8 mouse cellular contexts compared by ENCODE assay signal in the genomic region with DNA sequence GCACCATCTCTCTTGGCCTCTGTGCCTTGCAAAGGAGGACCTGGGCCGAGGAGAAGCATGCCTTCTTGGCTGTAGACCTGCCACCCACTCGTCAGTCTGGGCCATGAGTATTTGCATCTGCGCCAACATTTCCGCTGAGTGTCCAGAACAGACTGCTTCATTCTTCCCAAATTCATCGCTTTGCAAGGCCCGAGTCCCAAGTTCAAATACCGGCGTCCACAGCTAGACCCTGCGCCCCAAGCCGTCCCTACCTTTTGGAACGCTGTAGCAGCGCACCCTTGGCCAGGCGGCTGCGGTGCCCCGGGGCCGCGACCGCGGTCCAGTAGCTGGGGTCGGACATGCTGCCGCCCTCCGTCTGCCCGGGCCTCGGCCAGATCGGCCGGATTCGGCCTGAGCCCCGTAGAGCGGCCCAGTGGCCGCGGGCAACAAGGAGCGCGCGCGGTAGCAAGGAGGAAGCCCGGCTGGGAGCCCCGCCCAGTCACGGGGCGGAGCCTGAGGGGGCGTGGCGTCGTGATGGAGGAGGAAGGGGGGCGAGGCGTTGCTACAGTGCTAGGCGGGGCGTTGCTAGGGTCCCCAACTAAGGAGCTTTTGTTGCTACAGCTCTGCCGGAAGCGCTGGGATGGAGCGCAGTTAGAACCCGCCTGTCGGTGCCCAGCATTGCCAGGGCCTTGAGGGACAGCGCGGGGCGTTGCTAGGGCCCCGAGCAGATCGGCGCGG. TPM values are rescaled to one million over a fixed set of nuclear protein-coding genes. Genes with fewer than 3 reads are reported as not detected.
DNase-seq lines count a peak whose midpoint lies in the region; ATAC-seq and TF ChIP-seq lines count a peak whose summit lies in the region.

No protein-coding gene starts in this region.

- TF ChIP-seq CTCF in MEL (IDR thresholded peaks at IDR 0.05 in 2 of 3, conservative IDR thresholded peaks at IDR 0.05 in 1 of 3; ENCODE audit: control insufficient read depth in 1 of 3, insufficient read depth in 1 of 3, low read depth in 2 of 3, low read length in 3 of 3, poor library complexity in 1 of 3, severe bottlenecking in 1 of 3) = no peak
- no peak for TF ChIP-seq CTCF in cerebellum, adult 2 months (IDR thresholded peaks at IDR 0.05; ENCODE audit: borderline replicate concordance, insufficient read depth, low read depth, low read length)
- TF ChIP-seq CTCF in lung, postnatal 0 days (IDR thresholded peaks at IDR 0.05) = no peak

- peak; percentile 97 for DNase-seq in MEL (ENCODE audit: low read depth, low spot score)
- peak; percentile 84 to 89 for DNase-seq in cerebellum, adult 2 months
- DNase-seq in forelimb bud, embryonic 11.5 days (ENCODE audit: low read depth, low spot score) = peak; percentile 96
- peak; percentile 98 for DNase-seq in hindbrain, embryonic 10.5 days (ENCODE audit: low spot score)
- peak; percentile 98 for DNase-seq in layer of hippocampus, adult 9-11 months
- peak; percentile 98 for DNase-seq in lung, postnatal 0 days (ENCODE audit: low spot score)
- DNase-seq in ovary, postnatal 14 days (ENCODE audit: low spot score) = peak; percentile 99
- DNase-seq in thymus, postnatal 14 days = peak; percentile 100

- peaks cover 0 to 12% of the 10 kb centered on the region in 2 experiments; a peak in 3 of 4 replicates for H3K4me1 ChIP-seq in MEL (ENCODE audit: control insufficient read depth in 1 of 2, insufficient read depth in 2 of 2, low read length in 2 of 2)
- H3K4me1 ChIP-seq in cerebellum, adult 2 months (ENCODE audit: control insufficient read depth, insufficient read depth, low read length) = peaks cover 22% of the 10 kb centered on the region
- H3K4me1 ChIP-seq in hindbrain, embryonic 10.5 days (replicated peaks) = peaks cover 87% of the 10 kb centered on the region
- H3K4me1 ChIP-seq in lung, postnatal 0 days (ENCODE audit: insufficient read depth, low read depth, low read length) = peaks cover 25% of the 10 kb centered on the region

- H3K9ac ChIP-seq in MEL (ENCODE audit: control insufficient read depth, low read depth, low read length, poor library complexity, severe bottlenecking) = peak overlapping the region; percentile 92
- H3K9ac ChIP-seq in lung, postnatal 0 days (replicated peaks; ENCODE audit: low read depth) = peak overlapping the region; percentile 79

- TF ChIP-seq POLR2A in MEL (IDR thresholded peaks at IDR 0.05; ENCODE audit: control insufficient read depth in 1 of 2, insufficient read depth in 1 of 2, low read depth in 1 of 2, low read length in 2 of 2, poor library complexity in 1 of 2) = peak; percentile 84 to 90
- peak; percentile 13; the same call in 1 of the 2 replicates for TF ChIP-seq POLR2A in cerebellum, adult 2 months (IDR thresholded peaks at IDR 0.05; ENCODE audit: borderline replicate concordance, insufficient read depth, low read length)

- H3K27ac ChIP-seq in MEL (ENCODE audit: control insufficient read depth, low read depth, low read length) = peak overlapping the region; percentile 33
- H3K27ac ChIP-seq in cerebellum, adult 2 months (ENCODE audit: insufficient read depth, low read length) = no peak overlapping the region
- H3K27ac ChIP-seq in hindbrain, embryonic 10.5 days = peak overlapping the region; percentile 95
- H3K27ac ChIP-seq in lung, postnatal 0 days (ENCODE audit: low read length) = peak overlapping the region; percentile 64

- ATAC-seq in lung, postnatal 0 days = peak; percentile 80

- H3K27me3 ChIP-seq in MEL (ENCODE audit: control insufficient read depth in 1 of 2, insufficient read depth in 2 of 2, low read length in 2 of 2) = no peaks in the 10 kb centered on the region
- no peaks in the 10 kb centered on the region for H3K27me3 ChIP-seq in cerebellum, adult 2 months (ENCODE audit: control insufficient read depth, insufficient read depth, low read length)
- H3K27me3 ChIP-seq in hindbrain, embryonic 10.5 days (ENCODE audit: insufficient read depth, poor library complexity, severe bottlenecking) = peaks cover 75% of the 10 kb centered on the region
- no peaks in the 10 kb centered on the region for H3K27me3 ChIP-seq in lung, postnatal 0 days (replicated peaks; ENCODE audit: insufficient read depth, low read length)

- H3K9me3 ChIP-seq in MEL (replicated peaks; ENCODE audit: insufficient read depth, low read length) = no peaks in the 10 kb centered on the region
- no peaks in the 10 kb centered on the region for H3K9me3 ChIP-seq in hindbrain, embryonic 10.5 days
- no peaks in the 10 kb centered on the region for H3K9me3 ChIP-seq in lung, postnatal 0 days (ENCODE audit: low read length)

- 2% methylated on average over 58 of the region's 58 CpGs for WGBS in cerebellum, adult 2 months
- 5% methylated on average over 58 of the region's 58 CpGs for WGBS in hindbrain, embryonic 10.5 days
- 2% methylated on average over 58 of the region's 58 CpGs for WGBS in lung, postnatal 0 days

- TF ChIP-seq RAD21 in MEL (IDR thresholded peaks at IDR 0.05; ENCODE audit: low read depth, low read length) = no peak

- no peak for TF ChIP-seq EP300 in MEL (IDR thresholded peaks at IDR 0.05; ENCODE audit: low read depth in 1 of 2, low read length in 2 of 2)
- no peak for TF ChIP-seq EP300 in lung, postnatal 0 days (IDR thresholded peaks at IDR 0.05)

- H3K79me2 ChIP-seq in MEL (ENCODE audit: control insufficient read depth, insufficient read depth, low read length, poor library complexity) = peaks cover 17% of the 10 kb centered on the region

- H3K36me3 ChIP-seq in MEL (ENCODE audit: control insufficient read depth in 1 of 2, insufficient read depth in 2 of 2, low read length in 2 of 2) = no peaks in the 10 kb centered on the region; a peak in 1 of 4 replicates
- peaks cover 27% of the 10 kb centered on the region for H3K36me3 ChIP-seq in hindbrain, embryonic 10.5 days
- H3K36me3 ChIP-seq in lung, postnatal 0 days (ENCODE audit: insufficient read depth, low read length) = no peaks in the 10 kb centered on the region; the same call in 1 of the 2 replicates

- peak overlapping the region; percentile 89 for H3K4me2 ChIP-seq in lung, postnatal 0 days (replicated peaks; ENCODE audit: low read depth, low read length)

- H3K4me3 ChIP-seq in MEL (ENCODE audit: control insufficient read depth in 1 of 2, insufficient read depth in 1 of 2, low read depth in 2 of 2, low read length in 2 of 2) = peak overlapping the region; percentile 83 to 94
- peak overlapping the region; percentile 28 for H3K4me3 ChIP-seq in cerebellum, adult 2 months (replicated peaks; ENCODE audit: insufficient read depth, low read depth, low read length)
- peak overlapping the region; percentile 74 for H3K4me3 ChIP-seq in hindbrain, embryonic 10.5 days
- H3K4me3 ChIP-seq in lung, postnatal 0 days (ENCODE audit: low read depth, low read length) = peak overlapping the region; percentile 60

TF ChIP-seq in MEL, 35 proteins besides CTCF, POLR2A, EP300 and RAD21 (continues in another document):
- TF ChIP-seq POLR2AphosphoS2 (IDR thresholded peaks at IDR 0.05; ENCODE audit: low read length) (peak; percentile 60; the same call in 1 of the 2 replicates), UBTF (IDR thresholded peaks at IDR 0.05; ENCODE audit: borderline replicate concordance, insufficient read depth, low read depth, low read length) (no peak), MAX (IDR thresholded peaks at IDR 0.05; ENCODE audit: low read length) (peak; percentile 48; the same call in 1 of the 2 replicates), CHD1 (IDR thresholded peaks at IDR 0.05; ENCODE audit: low read depth, low read length) (no peak), SMC3 (IDR thresholded peaks at IDR 0.05; ENCODE audit: low read depth, low read length) (no peak), KAT2A (conservative IDR thresholded peaks at IDR 0.05; ENCODE audit: low read depth, low read length) (no peak)

RNA-seq across cellular contexts. Expression of a gene that starts 12.7 kb away (rescaled TPM):
- 10.4 and 13.5 TPM in 2 replicates for total RNA-seq in MEL (2012; rRNA removed)
- polyA plus RNA-seq in MEL (2012; ENCODE audit: insufficient read depth in 1 of 2, insufficient read length in 2 of 2, low read depth in 1 of 2, low replicate concordance in 2 of 2, missing spikeins in 1 of 2) = 10 to 100 TPM in 1 of 2 experiments, not detected in 1; 54.7 TPM
- 69.5 and 70.4 TPM in 2 replicates for polyA plus RNA-seq in cerebellum, adult 2 months (2012; rRNA removed)
- 11.4 and 18.2 TPM in 2 replicates for polyA plus RNA-seq in hindbrain, embryonic 10.5 days (2016; fragmentation: Nextera tagmentation; extraction: Ambion mirVana)
- 7.3 and 7.6 TPM in 2 replicates for polyA plus RNA-seq in lung, postnatal 0 days (2015; fragmentation: Nextera tagmentation; extraction: Ambion mirVana)

RNA-seq across cellular contexts. Expression of a gene that starts 15.6 kb away (rescaled TPM):
- total RNA-seq in MEL (2012; rRNA removed) = 23.7 and 25.4 TPM in 2 replicates
- 10 to 100 TPM in 1 of 2 experiments, not detected in 1; 37.8 TPM for polyA plus RNA-seq in MEL (2012; ENCODE audit: insufficient read depth in 1 of 2, insufficient read length in 2 of 2, low read depth in 1 of 2, low replicate concordance in 2 of 2, missing spikeins in 1 of 2)
- polyA plus RNA-seq in cerebellum, adult 2 months (2012; rRNA removed) = 150 and 158 TPM in 2 replicates
- 73.4 and 82.1 TPM in 2 replicates for polyA plus RNA-seq in hindbrain, embryonic 10.5 days (2016; fragmentation: Nextera tagmentation; extraction: Ambion mirVana)
- 28.0 and 30.5 TPM in 2 replicates for polyA plus RNA-seq in lung, postnatal 0 days (2015; fragmentation: Nextera tagmentation; extraction: Ambion mirVana)

RNA-seq across cellular contexts. Expression of a gene that starts 16.1 kb away (rescaled TPM):
- total RNA-seq in MEL (2012; rRNA removed) = 1.2 and 1.4 TPM in 2 replicates
- 1 to 10 TPM in 1 of 2 experiments, not detected in 1; 2.2 TPM for polyA plus RNA-seq in MEL (2012; ENCODE audit: insufficient read depth in 1 of 2, insufficient read length in 2 of 2, low read depth in 1 of 2, low replicate concordance in 2 of 2, missing spikeins in 1 of 2)
- polyA plus RNA-seq in cerebellum, adult 2 months (2012; rRNA removed) = 1.8 and 1.9 TPM in 2 replicates
- 0.05 TPM in 1 of 2 replicates, not detected in the other for polyA plus RNA-seq in hindbrain, embryonic 10.5 days (2016; fragmentation: Nextera tagmentation; extraction: Ambion mirVana)
- 0.13 and 0.16 TPM in 2 replicates for polyA plus RNA-seq in lung, postnatal 0 days (2015; fragmentation: Nextera tagmentation; extraction: Ambion mirVana)

RNA-seq across cellular contexts. Expression of a gene that starts 31.4 kb away (rescaled TPM):
- 41.9 and 52.8 TPM in 2 replicates for total RNA-seq in MEL (2012; rRNA removed)
- polyA plus RNA-seq in MEL (2012; ENCODE audit: insufficient read depth in 1 of 2, insufficient read length in 2 of 2, low read depth in 1 of 2, low replicate concordance in 2 of 2, missing spikeins in 1 of 2) = 100 to 1,000 TPM in 1 of 2 experiments, not detected in 1; 102 TPM
- polyA plus RNA-seq in cerebellum, adult 2 months (2012; rRNA removed) = 81.1 and 83.4 TPM in 2 replicates
- polyA plus RNA-seq in hindbrain, embryonic 10.5 days (2016; fragmentation: Nextera tagmentation; extraction: Ambion mirVana) = 35.0 and 40.6 TPM in 2 replicates
- polyA plus RNA-seq in lung, postnatal 0 days (2015; fragmentation: Nextera tagmentation; extraction: Ambion mirVana) = 57.4 and 88.8 TPM in 2 replicates

RNA-seq across cellular contexts. Expression of a gene that starts 37.7 kb away (rescaled TPM):
- total RNA-seq in MEL (2012; rRNA removed) = 1.8 TPM in 2 replicates
- 1 to 10 TPM in 1 of 2 experiments, not detected in 1; 5.6 TPM for polyA plus RNA-seq in MEL (2012; ENCODE audit: insufficient read depth in 1 of 2, insufficient read length in 2 of 2, low read depth in 1 of 2, low replicate concordance in 2 of 2, missing spikeins in 1 of 2)
- polyA plus RNA-seq in cerebellum, adult 2 months (2012; rRNA removed) = 1,156 and 1,176 TPM in 2 replicates
- polyA plus RNA-seq in hindbrain, embryonic 10.5 days (2016; fragmentation: Nextera tagmentation; extraction: Ambion mirVana) = 24.8 and 70.3 TPM in 2 replicates
- 17.6 and 28.6 TPM in 2 replicates for polyA plus RNA-seq in lung, postnatal 0 days (2015; fragmentation: Nextera tagmentation; extraction: Ambion mirVana)

Comparison
In these comparisons a context has a peak if more than half of its experiments do, and no peak if none do; other contexts are left out.
1. H3K4me3 ChIP-seq: peak in every context shown above with its lines; median percentile 88 in MEL; 74 in hindbrain, embryonic 10.5 days; 60 in lung, postnatal 0 days; 28 in cerebellum, adult 2 months.